ENCODE assay signal across 14 mouse cellular contexts in the genomic region with DNA sequence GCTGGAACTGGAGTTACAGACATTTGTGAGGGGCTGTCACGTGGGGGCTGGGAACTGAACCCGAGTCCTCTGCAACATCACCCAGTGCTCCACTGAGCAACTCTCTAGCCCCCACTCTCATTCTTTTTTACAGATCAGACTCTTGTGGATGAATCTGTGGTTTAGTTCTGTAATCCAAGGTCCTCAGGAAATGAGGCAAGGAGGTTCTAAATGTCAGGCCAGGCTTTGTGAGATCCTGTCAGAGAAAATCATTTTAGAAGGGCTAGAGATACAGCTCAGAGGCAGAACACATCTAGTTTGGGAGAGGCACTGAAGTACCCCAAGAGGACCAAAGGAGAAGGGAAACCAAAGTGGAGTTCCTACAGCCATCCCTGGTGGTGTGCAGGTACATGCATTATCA.
"Had no signal": no experiment of that assay in that cellular context is flagged by ENCODE, and none has a peak within 500 bp of the region (broad histone marks: within the 10 kb centered on the region; RNA-seq: fewer than 3 reads in every experiment).

No protein-coding gene starts in this region.

- H3K9me3 ChIP-seq: limb, embryonic 13.5 days; liver, embryonic 13.5 days; midbrain, embryonic 15.5 days; neural tube, embryonic 13.5 days; stomach, embryonic 15.5 days had no signal

- H3K27ac ChIP-seq: limb, embryonic 13.5 days; midbrain, embryonic 15.5 days; neural tube, embryonic 13.5 days had no signal

- DNase-seq: kidney, postnatal 14 days; left cerebral cortex, postnatal 4 days; liver, embryonic 13.5 days; lung, adult 2 months; lung, postnatal 36 days; retina, postnatal 1 day; right cerebral cortex, postnatal 4 days; spleen, adult 18-20 months; thymus, postnatal 36 days had no signal

- H3K27me3 ChIP-seq: limb, embryonic 13.5 days; liver, embryonic 13.5 days; megakaryocyte, embryonic 14.5 days; midbrain, embryonic 15.5 days; neural tube, embryonic 13.5 days; stomach, embryonic 15.5 days had no signal

- H3K36me3 ChIP-seq: midbrain, embryonic 15.5 days; stomach, embryonic 15.5 days had no signal

- H3K9ac ChIP-seq: limb, embryonic 13.5 days; midbrain, embryonic 15.5 days; neural tube, embryonic 13.5 days; stomach, embryonic 15.5 days had no signal

- H3K4me3 ChIP-seq: midbrain, embryonic 15.5 days; neural tube, embryonic 13.5 days had no signal
